Mouse (Mus musculus) lung, adult 2 months (tissue): ENCODE data around the gene Racgap1. TPM values are rescaled to one million over a fixed set of nuclear protein-coding genes. Genes with fewer than 3 reads are reported as not detected.

Experiments
- DNase-seq: peaks from one replicate; pipeline ENCODE4 v3.0.0; 2022
- H3K4me1 ChIP-seq: fragments of 200-500 bp; 2 replicates; pipeline ENCODE4 v1.6.1; 2011; ENCODE audit warnings: low read length; ENCODE audit not compliant: control insufficient read depth, insufficient read depth
- H3K4me3 ChIP-seq: fragments of 200-500 bp; replicated peaks from 2 replicates; pipeline ENCODE3; 2011; ENCODE audit warnings: low read depth, mild to moderate bottlenecking, control low read depth, low read length; ENCODE audit errors: extremely low read depth
- CTCF ChIP-seq: fragments of 200-500 bp; IDR thresholded peaks from 2 replicates; pipeline ENCODE4 v1.5.1; 2011; ENCODE audit warnings: mild to moderate bottlenecking, low read length, control low read depth; ENCODE audit not compliant: insufficient read depth
- POLR2A ChIP-seq: fragments of 200-500 bp; IDR thresholded peaks from 2 replicates; pipeline ENCODE4 v1.6.1; 2011; ENCODE audit warnings: low read depth, mild to moderate bottlenecking, control low read depth, low read length, borderline replicate concordance; ENCODE audit errors: extremely low read depth
- WGBS: fragments of 180-500 bp; shearing (Covaris S2); methylation state at CpG from one replicate; pipeline ENCODE4 v1.1.7; 2018; 5-methylcytosine and 5-hydroxymethylcytosine counted together
- polyA plus RNA-seq: library from polyadenylated mRNA; depleted of rRNA; stranded (reverse); fragments of >200 nt; gene quantifications from 2 replicates; pipeline ENCODE4 v1.2.3, GENCODE M21; 2012; rRNA removed

The Racgap1 gene
- polyA plus RNA-seq, 1 experiment: 4.9 TPM

GRCm38 (mm10) chr15:99584407-99585202 is 66.9 kb downstream of the Racgap1 start:
- DNase-seq: peak; percentile 49
- peaks cover 16% of the 10 kb centered on the region for H3K4me1 ChIP-seq
- no peak for TF ChIP-seq POLR2A
- no peak for TF ChIP-seq CTCF
- 5% methylated on average over 24 of the region's 24 CpGs for WGBS
- H3K4me3 ChIP-seq: no peak overlapping the region

GRCm38 (mm10) chr15:99583463-99584344 is 67.8 kb downstream of the Racgap1 start:
- H3K4me3 ChIP-seq: peak overlapping the region; percentile 19
- TF ChIP-seq POLR2A (peak; percentile 9; the same call in 1 of the 2 replicates), CTCF (no peak)
- H3K4me1 ChIP-seq: peaks cover 16% of the 10 kb centered on the region
- DNase-seq: peak; percentile 61
- WGBS: 7% methylated on average over 54 of the region's 54 CpGs

- Histone ChIP-seq H3K4me1 (peaks cover 4% of the 10 kb centered on the region), H3K4me3 (no peak within 1 kb of the TSS)
- 72% methylated on average over 26 of the region's 26 CpGs for WGBS
- no peak for TF ChIP-seq CTCF
- no peak for TF ChIP-seq POLR2A
- no peak for DNase-seq
Observed at GRCm38 (mm10) chr15:99578802-99579485, 72.5 kb downstream of the Racgap1 start, which contains the start of gene Aqp2. Aqp2 (plus strand) TSS chr15:99579055.

Other genes starting within 250 kb of the Racgap1 start
- 13.0 and 13.4 TPM in 2 replicates for gene Nckap5l, start 193.9 kb downstream of the Racgap1 start, polyA plus RNA-seq
- 5.0 and 5.2 TPM in 2 replicates for gene Bcdin3d, start 176.9 kb downstream of the Racgap1 start, polyA plus RNA-seq
- gene Faim2, start 123.5 kb downstream of the Racgap1 start, polyA plus RNA-seq: 17.4 and 29.7 TPM in 2 replicates
- gene Aqp2, start 72.6 kb downstream of the Racgap1 start, polyA plus RNA-seq: 1.1 and 1.3 TPM in 2 replicates
- gene Aqp5, start 60.9 kb downstream of the Racgap1 start, polyA plus RNA-seq: 511 and 692 TPM in 2 replicates
- gene Aqp6, start 50.3 kb downstream of the Racgap1 start, polyA plus RNA-seq: not detected in 2 replicates
- gene Asic1, start 18.7 kb upstream of the Racgap1 start, polyA plus RNA-seq: 0.18 and 0.19 TPM in 2 replicates
- 30.1 and 38.0 TPM in 2 replicates for gene Smarcd1, start 50.5 kb upstream of the Racgap1 start, polyA plus RNA-seq
- gene Gm17349, start 53.8 kb upstream of the Racgap1 start, polyA plus RNA-seq: 1.0 TPM in 1 of 2 replicates, not detected in the other
- 55.2 and 114 TPM in 2 replicates for gene Gpd1, start 65.9 kb upstream of the Racgap1 start, polyA plus RNA-seq
- 168 and 205 TPM in 2 replicates for gene Cox14, start 74.0 kb upstream of the Racgap1 start, polyA plus RNA-seq
- gene Cers5, start 121.2 kb upstream of the Racgap1 start, polyA plus RNA-seq: 37.2 and 53.4 TPM in 2 replicates
- 23.6 and 29.7 TPM in 2 replicates for gene Lima1, start 223.8 kb upstream of the Racgap1 start, polyA plus RNA-seq